Mouse (Mus musculus) frontal cortex, postnatal 10 days (tissue): ENCODE measurements at regions not wholly inside any gene's neighbourhood (a gene's known extent, or its start where the extent isn't known, plus 50 kb on each side); places are given as distances from the start of the nearest gene placed in this dataset.

Source experiments
- DNase-seq, 2 experiments: peaks; one replicate each; pipeline ENCODE4 v3.0.0; 2022; ENCODE audit warnings: low spot score in 2 of 2, mixed read lengths in 1 of 2

GRCm38 (mm10) chr8:96680416-96681027 lies 792.2 kb upstream of the Got2 start:
- peak; percentile 28 for DNase-seq

- no peak for DNase-seq
These were observed 791.2 kb upstream of the Got2 start for GRCm38 (mm10) chr8:96679510-96679909.

GRCm38 (mm10) chr8:96674703-96675102 lies 786.4 kb upstream of the Got2 start:
- DNase-seq: no peak

GRCm38 (mm10) chr8:96656495-96657279 lies 768.3 kb upstream of the Got2 start:
- DNase-seq: no peak

- DNase-seq: no peak
These were observed 759.4 kb upstream of the Got2 start for GRCm38 (mm10) chr8:96647743-96648142.
